Mouse (Mus musculus): Measurements from ENCODE around the gene Olfr1511.
"Not testable (repeated sequence)": the region's sequence is repeated elsewhere in the genome, so short reads cannot be mapped to it uniquely, and the experiment has no call there.

Olfr1511 gene

GRCm38 (mm10) chr14:52397279-52397678, at the start of gene Olfr1511:
Olfr1511 (minus strand) TSS chr14:52397379.
- no peak for DNase-seq (ENCODE audit: low spot score in 2 of 2)

- no peak for DNase-seq (ENCODE audit: low spot score in 2 of 2)
Measured at GRCm38 (mm10) chr14:52442690-52443089, 45.5 kb upstream of the Olfr1511 start, which contains the start of gene Olfr1509. Olfr1509 (plus strand) TSS chr14:52442990.

DNA sequence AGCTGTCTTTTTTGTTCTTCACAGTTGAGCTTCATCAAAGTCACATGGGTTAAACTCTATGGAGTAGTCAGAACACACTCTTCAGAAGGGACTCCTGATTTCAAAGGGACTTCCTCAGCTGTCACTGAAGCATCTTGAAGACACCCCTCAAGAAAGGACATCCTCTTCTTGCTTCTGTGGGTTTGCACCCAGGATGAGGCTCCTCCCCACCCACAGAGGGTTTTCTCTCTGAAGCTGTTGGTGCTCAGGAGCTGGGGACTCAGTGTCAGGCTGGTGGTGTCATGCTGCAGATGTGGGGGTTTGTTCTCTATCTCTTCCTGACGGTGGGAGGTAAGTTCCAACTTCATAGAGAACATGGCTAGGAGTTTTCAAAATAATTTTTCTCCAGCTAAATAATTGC, 30.5 kb upstream of the Olfr1511 start:
- DNase-seq (ENCODE audit: low spot score in 2 of 2) = no peak

DNA sequence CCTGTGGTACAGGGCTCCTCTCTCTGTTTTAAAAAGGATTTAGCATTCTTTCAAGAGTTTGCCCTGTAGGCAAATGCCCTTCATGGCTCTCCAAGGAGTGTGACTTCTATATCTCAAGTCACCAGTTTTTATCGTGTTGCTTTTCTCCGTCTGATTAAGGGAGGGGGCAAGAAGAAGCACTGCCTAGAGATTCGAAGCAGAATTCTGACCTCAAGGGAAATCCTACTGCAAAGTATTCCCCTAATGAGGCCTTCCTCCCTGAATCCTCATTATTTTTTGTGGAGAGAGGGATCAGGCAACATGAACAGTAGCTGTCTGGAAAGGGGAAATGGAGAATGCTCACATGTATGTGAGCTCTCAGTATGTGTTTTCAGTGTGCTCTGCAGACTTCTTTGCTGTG, 17.1 kb upstream of the Olfr1511 start, which contains the start of gene Olfr1510:
TSS of gene Olfr1510 (minus strand) at position 101 of the 400 bp plus-strand sequence.
- DNase-seq (ENCODE audit: low spot score in 2 of 2) = no peak

DNA sequence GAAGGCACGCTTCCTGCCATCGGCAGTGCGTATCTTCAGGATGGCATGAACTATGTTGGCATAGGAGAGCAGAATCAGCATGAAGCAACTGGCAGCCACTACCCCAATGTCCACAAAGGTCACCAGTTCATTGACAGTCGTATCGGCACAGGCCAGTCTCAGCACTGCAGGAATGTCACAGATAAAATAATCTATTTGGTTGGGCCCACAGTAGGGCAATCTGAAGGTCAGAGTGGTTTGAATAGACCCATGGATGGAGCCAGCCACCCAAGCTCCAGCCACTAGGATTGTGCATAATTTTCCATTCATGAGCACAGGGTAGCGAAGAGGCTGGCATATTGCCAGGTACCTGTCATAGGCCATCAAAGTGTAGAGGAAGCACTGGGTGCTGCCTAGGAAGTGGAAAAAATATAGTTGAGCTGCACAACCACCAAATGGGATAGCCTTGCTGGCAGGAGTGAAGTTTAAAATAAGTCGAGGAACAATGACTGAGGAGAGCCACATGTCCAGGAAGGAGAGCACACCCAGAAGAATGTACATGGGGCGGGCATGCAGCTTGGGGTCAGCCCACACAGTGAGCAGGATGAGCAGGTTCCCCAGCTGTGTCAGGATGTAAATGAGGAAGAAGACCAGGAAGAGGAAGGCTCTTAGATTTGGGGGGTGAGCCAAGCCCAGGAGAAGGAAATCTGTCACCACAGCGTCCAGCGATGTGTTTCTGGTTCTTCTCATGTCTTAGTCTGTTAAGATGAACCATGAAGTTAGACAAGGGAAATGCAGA, 13.2 kb upstream of the Olfr1511 start:
- not testable (repeated sequence) for DNase-seq (ENCODE audit: low spot score in 2 of 2)

- not testable (repeated sequence) for DNase-seq (ENCODE audit: low spot score in 2 of 2)
Measured at GRCm38 (mm10) chr14:52390084-52390848, 6.9 kb downstream of the Olfr1511 start.

DNA sequence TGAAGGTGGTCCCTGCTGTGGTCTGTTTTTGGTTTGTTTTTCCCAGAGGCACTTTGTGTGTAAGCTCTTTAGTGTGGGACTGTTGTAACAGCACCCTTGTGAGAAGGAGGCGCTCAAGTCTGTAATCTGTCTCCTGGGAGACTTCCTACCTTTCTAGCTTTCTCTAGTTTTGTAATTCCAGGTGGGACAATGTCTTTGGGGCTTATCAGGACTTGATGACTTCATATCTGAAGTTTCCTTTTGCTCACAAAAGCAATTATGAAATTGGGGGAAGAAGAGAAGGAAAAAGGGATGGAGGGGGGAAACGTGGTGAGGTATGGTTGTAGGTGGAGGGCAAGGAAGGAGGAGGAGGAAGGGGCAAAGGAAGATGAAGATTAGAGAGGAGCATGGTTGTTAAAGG, 18.1 kb downstream of the Olfr1511 start, which contains the start of gene Olfr1512:
TSS of gene Olfr1512 (minus strand) at position 101 of the 400 bp plus-strand sequence.
- DNase-seq (ENCODE audit: low spot score in 2 of 2) = no peak

DNA sequence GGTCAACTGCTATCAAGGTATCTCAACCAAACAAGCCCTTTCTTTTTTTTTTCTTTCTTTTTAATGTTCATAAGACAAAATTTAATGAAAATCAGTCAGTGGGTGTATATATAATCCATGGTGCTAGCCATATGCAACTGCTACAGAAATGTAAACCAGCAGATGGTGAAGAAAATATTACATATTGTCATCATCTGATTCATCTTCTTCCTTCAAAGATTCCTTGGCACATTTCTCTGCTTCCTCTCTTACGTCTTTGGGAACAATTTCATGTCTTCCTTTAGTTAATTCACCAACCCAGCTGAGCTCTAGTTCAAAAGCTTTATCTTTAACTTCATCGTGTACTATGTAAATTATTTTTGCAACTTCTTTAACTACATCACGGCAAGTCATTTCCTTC, 28.4 kb downstream of the Olfr1511 start:
- DNase-seq (ENCODE audit: low spot score in 2 of 2) = no peak

DNA sequence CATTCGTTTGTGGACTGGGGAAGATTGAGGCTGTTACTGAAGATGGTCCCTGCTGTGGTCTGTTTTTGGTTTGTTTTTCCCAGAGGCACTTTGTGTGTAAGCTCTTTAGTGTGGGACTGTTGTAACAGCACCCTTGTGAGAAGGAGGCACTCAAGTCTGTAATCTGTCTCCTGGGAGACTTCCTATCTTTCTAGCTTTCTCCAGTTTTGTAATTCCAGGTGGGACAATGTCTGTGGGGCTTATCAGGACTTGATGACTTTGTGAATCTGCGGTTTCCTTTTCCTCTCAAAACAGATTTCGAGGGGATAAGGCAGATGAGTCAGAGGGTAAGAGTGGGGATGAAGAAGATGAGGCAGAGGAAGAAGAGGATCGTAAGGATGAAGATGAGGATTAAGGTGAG, 40.9 kb downstream of the Olfr1511 start, which contains the start of gene Olfr1513:
TSS of gene Olfr1513 (minus strand) at position 101 of the 400 bp plus-strand sequence.
- no peak for DNase-seq (ENCODE audit: low spot score in 2 of 2)

Data from urinary bladder, adult 18-20 months (tissue).